Mouse (Mus musculus) MEL (cell line): ENCODE results near the gene Pip5k1c.

ENCODE experiments used
- CTCF ChIP-seq, 3 experiments: IDR thresholded peaks in 2 of 3; conservative IDR thresholded peaks in 1 of 3; 2 replicates each; pipeline ENCODE4 v1.5.1; 2011 to 2012; ENCODE audit warnings: low read length in 3 of 3, low read depth in 2 of 3, mild to moderate bottlenecking in 2 of 3, improper control_type of control experiment in 1 of 3, inconsistent platforms in 1 of 3, mixed read lengths in 1 of 3, moderate library complexity in 1 of 3; ENCODE audit not compliant: control insufficient read depth in 1 of 3, insufficient read depth in 1 of 3, poor library complexity in 1 of 3, severe bottlenecking in 1 of 3
- E2F4 ChIP-seq: IDR thresholded peaks from 2 replicates; pipeline ENCODE4 v1.6.1; 2011; ENCODE audit warnings: low read depth, low read length, improper control_type of control experiment, borderline replicate concordance
- EP300 ChIP-seq, 2 experiments: IDR thresholded peaks; 2 replicates each; pipeline ENCODE4 v1.6.1; 2011; ENCODE audit warnings: improper control_type of control experiment in 2 of 2, low read length in 2 of 2, low read depth in 1 of 2, mild to moderate bottlenecking in 1 of 2
- MAFK ChIP-seq: IDR thresholded peaks from 2 replicates; pipeline ENCODE4 v1.6.1; 2011; ENCODE audit warnings: low read depth, mild to moderate bottlenecking, low read length, improper control_type of control experiment, borderline replicate concordance
- MAX ChIP-seq: IDR thresholded peaks from 2 replicates; pipeline ENCODE4 v1.6.1; 2011; ENCODE audit warnings: low read length, improper control_type of control experiment
- MXI1 ChIP-seq: IDR thresholded peaks from 2 replicates; pipeline ENCODE4 v1.6.1; 2011; ENCODE audit warnings: mild to moderate bottlenecking, low read depth, low read length, improper control_type of control experiment
- NRF1 ChIP-seq: IDR thresholded peaks from 2 replicates; pipeline ENCODE4 v1.6.1; 2014; ENCODE audit warnings: low read depth, mild to moderate bottlenecking, inconsistent platforms, low read length, improper control_type of control experiment, moderate library complexity; ENCODE audit not compliant: poor library complexity, insufficient read depth, severe bottlenecking
- POLR2A ChIP-seq, 2 experiments: IDR thresholded peaks; 2 replicates each; pipeline ENCODE4 v1.6.1; 2011 to 2012; ENCODE audit warnings: low read length in 2 of 2, mild to moderate bottlenecking in 2 of 2, control low read depth in 1 of 2, improper control_type of control experiment in 1 of 2, low read depth in 1 of 2, moderate library complexity in 1 of 2; ENCODE audit not compliant: control insufficient read depth in 1 of 2, insufficient read depth in 1 of 2, poor library complexity in 1 of 2
- SIN3A ChIP-seq: IDR thresholded peaks from 2 replicates; pipeline ENCODE4 v1.6.1; 2012; ENCODE audit warnings: low read length, improper control_type of control experiment, inconsistent platforms
- USF1 ChIP-seq: IDR thresholded peaks from 2 replicates; pipeline ENCODE4 v1.6.1; 2014; ENCODE audit warnings: low read depth, mild to moderate bottlenecking, inconsistent platforms, low read length, improper control_type of control experiment, moderate library complexity
- ZC3H11A ChIP-seq: IDR thresholded peaks from 2 replicates; pipeline ENCODE4 v1.6.1; 2012; ENCODE audit warnings: low read depth, mild to moderate bottlenecking, inconsistent platforms, low read length, improper control_type of control experiment
- ZNF384 ChIP-seq: IDR thresholded peaks from 2 replicates; pipeline ENCODE4 v1.6.1; 2012; ENCODE audit warnings: low read depth, mild to moderate bottlenecking, inconsistent platforms, low read length, improper control_type of control experiment

DNA sequence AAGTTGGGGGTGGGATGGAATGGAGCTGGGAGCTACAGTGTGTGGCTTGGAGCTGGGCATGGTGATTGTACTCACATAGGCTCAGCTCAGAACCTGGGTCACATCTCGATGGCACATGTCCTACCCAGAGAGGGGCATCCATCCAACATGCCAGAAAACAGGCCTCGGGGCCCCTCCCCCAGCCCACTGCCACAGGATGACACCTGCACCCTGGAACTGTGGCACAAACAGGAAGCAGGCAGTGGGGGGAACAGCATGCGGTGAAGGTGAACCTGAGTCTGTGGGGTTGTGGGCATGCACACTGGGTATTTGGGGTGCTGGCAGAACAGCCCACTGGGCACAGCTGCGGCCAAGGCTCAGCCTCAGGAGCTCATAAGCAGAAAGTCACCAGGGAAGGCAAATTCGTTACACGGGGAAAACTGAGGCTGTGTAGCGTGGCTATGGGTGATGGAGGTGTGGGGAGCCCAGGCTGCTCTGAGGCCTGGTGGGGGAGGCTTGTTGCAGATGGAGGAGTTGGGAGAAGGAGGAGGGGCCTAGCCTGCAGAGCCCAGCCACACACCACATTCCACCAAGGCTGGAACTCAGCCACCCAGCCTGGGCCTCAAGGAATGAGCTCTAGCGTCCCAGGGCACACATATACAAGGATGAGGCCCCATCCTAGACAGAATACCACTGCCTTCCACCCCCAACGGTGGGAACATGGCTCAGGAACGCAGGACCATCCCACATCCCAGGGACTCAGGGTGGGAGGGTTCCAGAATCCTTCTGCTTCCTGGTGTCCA is 36.6 kb downstream of the Pip5k1c start:
- no peak for TF ChIP-seq CTCF (IDR thresholded peaks at IDR 0.05 in 2 of 3, conservative IDR thresholded peaks at IDR 0.05 in 1 of 3; ENCODE audit: control insufficient read depth in 1 of 3, insufficient read depth in 1 of 3, low read depth in 2 of 3, low read length in 3 of 3, poor library complexity in 1 of 3, severe bottlenecking in 1 of 3)
- no peak for TF ChIP-seq NRF1
- no peak for TF ChIP-seq ZC3H11A
- TF ChIP-seq EP300 (IDR thresholded peaks at IDR 0.05; ENCODE audit: low read depth in 1 of 2, low read length in 2 of 2), result no peak
- no peak for TF ChIP-seq SIN3A
- TF ChIP-seq E2F4, result no peak
- no peak for TF ChIP-seq USF1
- TF ChIP-seq MXI1, result no peak
- no peak for TF ChIP-seq MAX
- no peak for TF ChIP-seq ZNF384
- TF ChIP-seq MAFK, result no peak
- TF ChIP-seq POLR2A (IDR thresholded peaks at IDR 0.05; ENCODE audit: control insufficient read depth in 1 of 2, insufficient read depth in 1 of 2, low read depth in 1 of 2, low read length in 2 of 2, poor library complexity in 1 of 2), result no peak
